Mouse (Mus musculus) forebrain, embryonic 10.5 days (tissue): ENCODE data around the gene Pidd1. TPM values are rescaled to one million over a fixed set of nuclear protein-coding genes. Genes with fewer than 3 reads are reported as not detected.

Experiments used
- DNase-seq: peaks from one replicate; pipeline ENCODE4 v3.0.0-alpha.2; 2017; ENCODE audit warnings: low spot score; ENCODE audit errors: extremely low spot score
- H3K27ac ChIP-seq: fragments of 300-500 bp; sonication (generic); 2 replicates; pipeline ENCODE4 v1.5.1; 2016; ENCODE audit warnings: mild to moderate bottlenecking
- H3K27me3 ChIP-seq: fragments of 300-500 bp; sonication (generic); 2 replicates; pipeline ENCODE4 v1.6.1; 2016; ENCODE audit warnings: mild to moderate bottlenecking; ENCODE audit not compliant: poor library complexity, severe bottlenecking
- H3K36me3 ChIP-seq: fragments of 300-500 bp; sonication (generic); replicated peaks from 2 replicates; pipeline ENCODE4 v1.6.1; 2016; ENCODE audit warnings: mild to moderate bottlenecking, moderate library complexity
- H3K4me1 ChIP-seq: fragments of 300-500 bp; sonication (generic); 2 replicates; pipeline ENCODE4 v1.6.1; 2016
- H3K4me3 ChIP-seq: fragments of 300-500 bp; sonication (generic); 2 replicates; pipeline ENCODE4 v1.5.1; 2016; ENCODE audit warnings: mild to moderate bottlenecking, moderate library complexity
- H3K9me3 ChIP-seq: fragments of 300-500 bp; sonication (generic); 2 replicates; pipeline ENCODE4 v1.6.1; 2016; ENCODE audit warnings: mild to moderate bottlenecking, moderate library complexity
- WGBS: fragments of 180-500 bp; shearing (Covaris S2); methylation state at CpG from one replicate; pipeline ENCODE4 v1.1.7; 2016; 5-methylcytosine and 5-hydroxymethylcytosine counted together
- polyA plus RNA-seq: library from polyadenylated mRNA; unstranded; fragments of >200 nt; fragmentation: Nextera tagmentation; extraction: Ambion mirVana; gene quantifications from 2 replicates; pipeline ENCODE4 v1.2.1, GENCODE M21; 2016

Gene Pidd1
- polyA plus RNA-seq, 1 experiment from 2014 or later: 26.4 TPM

DNA sequence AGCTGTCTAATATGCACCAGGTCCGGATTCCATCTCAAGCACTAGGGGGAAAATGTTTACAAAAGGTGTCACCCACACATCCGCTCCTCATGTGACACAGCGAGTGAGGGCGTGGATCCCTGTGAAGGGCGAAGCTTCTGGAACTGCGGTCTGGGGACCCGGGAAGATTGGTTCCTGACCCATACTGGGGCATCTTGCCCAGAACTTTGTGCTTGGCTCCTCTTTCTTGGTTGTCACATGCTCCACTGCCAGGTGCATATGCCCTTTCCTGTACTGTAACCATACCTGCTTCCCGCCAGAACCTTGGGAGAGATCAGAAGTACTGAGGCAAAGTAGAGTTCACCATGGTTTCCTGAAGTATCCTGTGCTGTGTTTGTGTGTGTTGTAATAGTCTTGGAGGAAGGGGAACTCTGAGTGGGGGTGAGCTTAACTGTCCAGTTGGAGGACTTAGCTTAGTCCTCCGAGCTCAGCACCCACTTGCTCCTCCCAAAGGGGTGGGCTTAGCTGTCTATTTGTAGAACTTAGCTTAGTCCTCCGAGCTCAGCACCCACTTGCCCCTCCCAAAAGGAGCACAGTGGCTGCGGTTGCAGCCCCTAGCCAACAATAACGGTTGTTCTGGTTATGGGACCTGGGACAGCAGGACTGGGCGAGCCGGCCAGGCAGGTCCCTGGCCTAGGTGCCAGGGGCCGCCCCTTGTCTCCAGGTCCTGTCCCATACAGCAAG, 16.7 kb upstream of the Pidd1 start, which contains the start of gene Cracr2b:
Gene Cracr2b (plus strand): TSS at position 704 of the 723 bp plus-strand sequence.
- Histone ChIP-seq H3K27ac (peak within 1 kb of the TSS; percentile 68; the same call in 1 of the 2 replicates), H3K27me3 (peaks cover 87% of the 10 kb centered on the region)
- no peak for DNase-seq

DNA sequence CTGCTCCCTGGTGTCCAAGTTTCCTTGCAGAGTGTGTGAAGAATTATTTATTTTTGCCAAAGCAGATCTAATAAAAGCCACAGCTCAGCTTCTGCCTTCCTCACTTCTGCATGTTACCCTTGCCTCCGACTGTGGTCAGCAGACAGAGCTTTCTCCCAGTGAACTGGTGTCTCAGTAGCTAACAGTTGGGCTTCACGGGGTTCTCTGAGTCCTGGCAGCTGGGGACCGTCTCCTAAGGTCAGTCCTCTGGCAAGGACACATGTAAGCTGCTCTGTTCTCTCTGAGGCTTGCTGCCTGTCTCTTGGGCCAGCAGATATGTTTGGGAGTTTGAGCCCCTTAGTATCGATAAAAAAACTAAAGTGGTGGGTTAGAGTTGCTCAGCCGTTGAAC, 16.2 kb upstream of the Pidd1 start:
- Histone ChIP-seq H3K9me3 (no peaks in the 10 kb centered on the region), H3K27me3 (peaks cover 81% of the 10 kb centered on the region), H3K4me3 (no peak overlapping the region), H3K4me1 (peaks cover 65% of the 10 kb centered on the region), H3K27ac (no peak overlapping the region), H3K36me3 (peaks cover 12% of the 10 kb centered on the region)
- DNase-seq: no peak
- 81% methylated on average over 5 of the region's 5 CpGs for whole genome bisulfite sequencing

More for the DNA sequence above, 16.7 kb upstream of the Pidd1 start, which contains the start of gene Cracr2b:
- Histone ChIP-seq H3K9me3 (no peaks in the 10 kb centered on the region), H3K4me1 (peaks cover 65% of the 10 kb centered on the region), H3K36me3 (peaks cover 12% of the 10 kb centered on the region), H3K4me3 (peak within 1 kb of the TSS; percentile 55)
- 70% methylated on average over 15 of the region's 15 CpGs for WGBS

DNA sequence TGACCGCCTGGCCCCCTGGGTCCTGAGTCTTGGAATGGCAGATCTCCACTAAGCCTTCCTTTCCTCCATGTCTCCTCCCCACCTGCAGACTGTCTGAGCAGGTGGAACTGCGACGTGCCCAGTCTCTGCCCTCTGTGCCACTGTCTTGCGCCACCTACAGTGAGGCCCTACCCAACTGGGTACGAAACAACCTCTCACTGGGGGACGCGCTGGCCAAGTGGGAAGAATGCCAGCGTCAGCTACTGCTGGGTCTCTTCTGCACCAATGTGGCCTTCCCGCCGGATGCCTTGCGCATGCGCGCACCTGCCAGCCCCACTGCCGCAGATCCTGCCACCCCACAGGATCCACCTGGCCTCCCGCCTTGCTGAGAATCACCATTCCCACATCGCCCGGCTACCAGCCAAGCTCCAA, 15.5 kb upstream of the Pidd1 start:
- Histone ChIP-seq H3K9me3 (no peaks in the 10 kb centered on the region), H3K4me3 (no peak overlapping the region), H3K4me1 (peaks cover 65% of the 10 kb centered on the region), H3K27me3 (peaks cover 74% of the 10 kb centered on the region), H3K27ac (no peak overlapping the region), H3K36me3 (peaks cover 12% of the 10 kb centered on the region)
- 92% methylated on average over 17 of the region's 17 CpGs for WGBS
- DNase-seq: no peak

DNA sequence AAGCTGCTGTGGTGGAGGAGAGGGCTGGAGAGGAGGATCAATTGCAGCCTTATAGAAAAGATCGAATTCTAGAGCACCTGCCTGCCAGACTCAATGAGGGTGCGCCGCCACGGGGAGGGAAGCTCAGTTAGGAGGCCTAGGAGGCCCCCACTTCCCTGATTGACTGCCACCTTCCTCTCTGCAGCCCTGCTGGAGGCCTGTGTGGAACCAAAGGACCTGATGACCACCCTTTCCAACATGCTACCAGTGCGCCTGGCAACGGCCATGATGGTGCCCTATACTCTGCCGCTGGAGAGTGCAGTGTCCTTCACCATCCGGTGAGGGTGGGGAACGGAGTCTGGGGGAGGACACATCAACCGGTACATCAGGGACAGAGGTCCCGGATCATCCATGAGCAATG, 14.8 kb upstream of the Pidd1 start:
- H3K36me3 ChIP-seq: peaks cover 12% of the 10 kb centered on the region
- no peak overlapping the region for H3K27ac ChIP-seq
- DNase-seq: no peak
- H3K27me3 ChIP-seq: peaks cover 68% of the 10 kb centered on the region
- 94% methylated on average over 11 of the region's 11 CpGs for WGBS
- H3K4me3 ChIP-seq: no peak overlapping the region
- no peaks in the 10 kb centered on the region for H3K9me3 ChIP-seq
- H3K4me1 ChIP-seq: peaks cover 61% of the 10 kb centered on the region

DNA sequence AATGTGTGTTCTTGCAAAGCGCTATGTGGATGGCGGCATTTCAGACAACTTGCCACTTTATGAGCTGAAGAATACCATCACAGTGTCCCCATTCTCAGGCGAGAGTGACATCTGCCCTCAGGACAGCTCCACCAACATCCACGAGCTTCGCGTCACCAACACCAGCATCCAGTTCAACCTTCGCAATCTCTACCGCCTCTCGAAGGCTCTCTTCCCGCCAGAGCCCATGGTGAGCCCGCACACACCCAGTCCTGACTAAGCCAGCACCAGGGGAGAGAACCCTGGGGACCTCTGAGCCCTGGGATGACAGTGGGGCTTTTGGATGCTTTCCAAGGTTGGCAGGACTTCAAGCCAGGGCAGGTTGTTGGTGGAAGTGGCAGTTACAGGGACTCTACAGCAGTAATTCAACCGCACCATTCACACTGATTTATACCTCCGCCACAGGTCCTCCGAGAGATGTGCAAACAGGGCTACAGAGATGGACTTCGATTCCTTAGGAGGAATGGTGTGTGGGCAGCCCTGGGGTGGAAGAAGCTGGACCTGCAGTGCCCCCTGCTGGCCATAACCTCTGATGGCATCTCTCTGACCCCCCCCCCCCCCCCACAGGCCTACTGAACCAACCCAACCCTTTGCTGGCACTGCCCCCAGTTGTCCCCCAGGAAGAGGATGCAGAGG, 14.3 kb upstream of the Pidd1 start:
- WGBS: 78% methylated on average over 15 of the region's 15 CpGs
- Histone ChIP-seq H3K27me3 (peaks cover 62% of the 10 kb centered on the region), H3K4me3 (no peak overlapping the region), H3K36me3 (peaks cover 14% of the 10 kb centered on the region), H3K27ac (no peak overlapping the region), H3K9me3 (no peaks in the 10 kb centered on the region), H3K4me1 (peaks cover 56% of the 10 kb centered on the region)
- DNase-seq: no peak

DNA sequence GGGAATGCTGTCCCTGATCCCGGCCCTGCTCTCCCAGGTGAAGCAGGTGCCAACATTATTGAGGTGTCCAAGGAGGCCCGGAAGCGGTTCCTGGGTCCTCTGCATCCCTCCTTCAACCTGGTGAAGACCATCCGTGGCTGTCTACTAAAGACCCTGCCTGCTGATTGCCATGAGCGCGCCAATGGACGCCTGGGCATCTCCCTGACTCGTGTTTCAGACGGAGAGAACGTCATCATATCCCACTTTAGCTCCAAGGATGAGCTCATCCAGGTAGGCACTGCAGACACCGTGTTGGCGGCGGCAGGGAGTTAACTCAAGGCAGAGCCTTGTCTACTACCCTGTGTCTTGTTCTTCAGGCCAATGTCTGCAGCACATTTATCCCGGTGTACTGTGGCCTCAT, 13.4 kb upstream of the Pidd1 start:
- DNase-seq: no peak
- peaks cover 54% of the 10 kb centered on the region for H3K27me3 ChIP-seq
- peaks cover 48% of the 10 kb centered on the region for H3K4me1 ChIP-seq
- no peak overlapping the region for H3K27ac ChIP-seq
- no peaks in the 10 kb centered on the region for H3K9me3 ChIP-seq
- 90% methylated on average over 14 of the region's 14 CpGs for WGBS
- peaks cover 21% of the 10 kb centered on the region for H3K36me3 ChIP-seq
- no peak overlapping the region; the same call in 1 of the 2 replicates for H3K4me3 ChIP-seq

DNA sequence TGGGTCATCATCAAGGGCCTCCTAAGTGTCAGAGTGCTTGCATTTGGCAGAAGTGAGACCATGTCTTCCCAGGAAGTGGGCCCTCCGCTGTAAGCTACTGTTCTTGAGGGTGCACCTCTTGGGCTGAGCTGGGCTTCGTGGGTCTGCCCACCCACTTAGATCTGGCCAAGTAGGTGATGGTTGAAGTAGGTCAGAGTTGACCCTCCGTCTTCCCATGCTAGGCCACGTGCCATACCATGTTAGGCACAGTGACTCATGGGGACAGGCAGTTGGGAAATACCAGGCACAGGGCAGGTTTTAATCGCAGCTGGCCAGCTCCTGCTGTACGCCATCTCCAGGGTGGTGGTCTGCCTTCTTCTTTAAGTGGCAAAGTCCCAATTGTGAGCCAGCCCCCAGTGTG, 12.9 kb upstream of the Pidd1 start:
- Histone ChIP-seq H3K27ac (no peak overlapping the region), H3K4me3 (peak overlapping the region; percentile 79; the same call in 1 of the 2 replicates), H3K27me3 (peaks cover 49% of the 10 kb centered on the region), H3K4me1 (peaks cover 43% of the 10 kb centered on the region), H3K9me3 (no peaks in the 10 kb centered on the region), H3K36me3 (peaks cover 26% of the 10 kb centered on the region)
- WGBS: 93% methylated on average over 6 of the region's 6 CpGs
- DNase-seq: no peak

DNA sequence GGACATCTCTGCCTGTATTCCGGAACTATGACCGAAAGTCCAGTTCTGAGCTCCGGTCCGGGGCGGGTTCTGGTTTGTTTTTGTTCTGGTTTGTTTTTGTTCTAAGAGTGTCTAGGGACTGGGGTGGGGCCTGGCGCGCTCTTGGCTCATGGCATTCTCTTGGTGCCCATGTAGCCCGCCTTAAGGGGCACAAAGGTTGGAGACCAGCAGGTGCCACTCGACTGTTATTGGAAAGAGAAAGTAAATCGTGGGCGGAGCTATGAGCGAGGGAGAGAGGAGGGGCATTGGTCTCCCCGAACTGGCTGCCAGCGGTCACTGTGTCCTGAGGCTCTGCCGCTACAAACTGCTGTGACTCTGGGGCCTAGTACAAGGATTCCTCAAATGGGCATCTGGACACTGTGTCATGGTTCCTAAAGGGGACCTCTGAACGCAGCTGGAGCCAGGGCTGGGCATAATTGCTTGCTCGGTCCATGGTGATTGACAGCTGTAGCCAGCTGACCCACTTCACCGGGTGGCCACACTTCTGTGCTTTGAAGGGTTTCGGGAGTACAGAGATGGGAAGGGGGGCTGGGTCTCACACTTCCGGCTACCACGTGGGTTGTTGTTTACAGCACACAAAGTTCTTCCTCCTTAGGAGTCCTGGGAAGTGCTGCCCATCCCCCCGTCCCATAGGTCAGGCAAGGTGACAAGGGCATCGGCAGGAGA, 11.9 kb upstream of the Pidd1 start:
- 2% methylated on average over 23 of the region's 23 CpGs for WGBS
- H3K4me1 ChIP-seq: peaks cover 34% of the 10 kb centered on the region
- peak overlapping the region; percentile 79 for H3K4me3 ChIP-seq
- peaks cover 36% of the 10 kb centered on the region for H3K36me3 ChIP-seq
- no peak for DNase-seq
- no peaks in the 10 kb centered on the region for H3K9me3 ChIP-seq
- peak overlapping the region; percentile 85 for H3K27ac ChIP-seq
- peaks cover 39% of the 10 kb centered on the region for H3K27me3 ChIP-seq

DNA sequence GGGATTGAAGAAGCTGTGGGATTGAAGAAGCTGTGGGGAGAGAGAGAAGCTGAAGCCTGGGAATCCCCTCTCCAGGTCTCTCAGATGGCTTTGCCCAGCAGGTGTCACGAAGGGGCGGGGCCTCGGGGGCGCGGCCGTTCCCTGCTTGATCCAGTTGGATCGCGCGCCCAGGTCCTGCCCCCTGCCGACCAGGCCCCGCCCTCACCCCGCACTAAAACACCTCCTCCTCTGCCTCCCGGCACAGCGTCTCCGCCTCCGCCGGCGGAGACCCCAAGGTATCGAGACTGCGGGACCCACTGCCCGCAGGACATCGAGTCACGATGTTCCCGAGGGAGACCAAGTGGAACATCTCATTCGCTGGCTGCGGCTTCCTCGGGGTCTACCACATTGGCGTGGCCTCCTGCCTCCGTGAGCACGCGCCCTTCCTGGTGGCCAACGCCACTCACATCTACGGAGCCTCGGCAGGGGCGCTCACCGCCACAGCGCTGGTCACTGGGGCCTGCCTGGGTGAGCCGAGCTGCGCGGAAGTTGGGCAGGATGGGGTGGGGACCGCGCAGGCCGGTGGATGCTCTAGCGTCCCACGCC, 11.2 kb upstream of the Pidd1 start, which contains the start of gene Pnpla2:
Gene Pnpla2 (plus strand): TSS at position 232 of the 585 bp plus-strand sequence.
- Histone ChIP-seq H3K9me3 (no peaks in the 10 kb centered on the region), H3K27ac (peak within 1 kb of the TSS; percentile 85), H3K4me3 (peak within 1 kb of the TSS; percentile 79), H3K36me3 (peaks cover 43% of the 10 kb centered on the region), H3K27me3 (peaks cover 32% of the 10 kb centered on the region), H3K4me1 (peaks cover 32% of the 10 kb centered on the region)
- DNase-seq: peak; percentile 90
- under 1% methylated on average over 45 of the region's 45 CpGs for WGBS

DNA sequence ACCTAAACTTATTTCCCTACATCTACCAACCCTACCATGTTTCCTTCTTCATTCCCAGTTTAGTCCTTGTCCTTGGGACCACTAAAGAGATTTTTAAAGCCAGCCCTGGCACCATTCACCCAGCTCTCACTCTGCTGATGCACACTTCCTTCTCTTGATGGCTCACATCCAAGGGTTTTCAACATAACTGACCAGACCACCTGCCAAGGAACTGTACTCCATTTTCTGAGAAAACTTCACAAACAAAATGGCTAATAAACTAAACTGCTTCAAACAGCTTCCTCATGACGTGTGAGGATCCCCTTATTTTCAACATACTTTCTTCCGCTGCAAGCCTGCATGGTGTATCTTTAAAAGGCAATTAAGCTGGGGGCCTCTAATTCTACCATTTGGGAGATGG, 9.8 kb upstream of the Pidd1 start:
- DNase-seq: no peak
- Histone ChIP-seq H3K4me3 (no peak overlapping the region), H3K36me3 (peaks cover 45% of the 10 kb centered on the region), H3K4me1 (peaks cover 37% of the 10 kb centered on the region), H3K9me3 (no peaks in the 10 kb centered on the region), H3K27me3 (peaks cover 18% of the 10 kb centered on the region), H3K27ac (no peak overlapping the region)
- WGBS: 82% methylated on average over 2 of the region's 2 CpGs

DNA sequence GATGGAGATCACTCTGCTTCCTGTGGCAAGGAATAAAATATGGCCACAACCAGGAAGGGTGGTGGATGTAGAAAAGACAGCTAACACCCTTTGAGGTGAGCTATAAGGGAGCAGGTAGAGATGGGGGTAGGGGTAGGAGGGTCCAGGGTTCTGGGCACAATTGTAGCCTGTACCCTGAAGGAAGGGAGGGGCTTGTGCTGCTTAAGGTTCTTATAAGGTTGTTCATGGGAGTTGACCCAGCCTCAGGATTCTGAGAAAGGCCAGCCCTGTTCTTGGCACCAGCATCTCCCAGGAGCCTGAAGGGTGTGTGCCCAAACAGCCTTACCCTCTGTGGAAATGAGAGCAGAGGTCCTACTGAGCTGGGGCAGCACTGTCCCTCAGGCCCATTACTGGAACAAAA, 8.1 kb upstream of the Pidd1 start:
- H3K9me3 ChIP-seq: no peaks in the 10 kb centered on the region
- H3K27me3 ChIP-seq: peaks cover 8% of the 10 kb centered on the region; the same call in 1 of the 2 replicates
- H3K4me1 ChIP-seq: peaks cover 45% of the 10 kb centered on the region
- no peak overlapping the region for H3K27ac ChIP-seq
- H3K4me3 ChIP-seq: no peak overlapping the region
- peaks cover 49% of the 10 kb centered on the region for H3K36me3 ChIP-seq
- no peak for DNase-seq

DNA sequence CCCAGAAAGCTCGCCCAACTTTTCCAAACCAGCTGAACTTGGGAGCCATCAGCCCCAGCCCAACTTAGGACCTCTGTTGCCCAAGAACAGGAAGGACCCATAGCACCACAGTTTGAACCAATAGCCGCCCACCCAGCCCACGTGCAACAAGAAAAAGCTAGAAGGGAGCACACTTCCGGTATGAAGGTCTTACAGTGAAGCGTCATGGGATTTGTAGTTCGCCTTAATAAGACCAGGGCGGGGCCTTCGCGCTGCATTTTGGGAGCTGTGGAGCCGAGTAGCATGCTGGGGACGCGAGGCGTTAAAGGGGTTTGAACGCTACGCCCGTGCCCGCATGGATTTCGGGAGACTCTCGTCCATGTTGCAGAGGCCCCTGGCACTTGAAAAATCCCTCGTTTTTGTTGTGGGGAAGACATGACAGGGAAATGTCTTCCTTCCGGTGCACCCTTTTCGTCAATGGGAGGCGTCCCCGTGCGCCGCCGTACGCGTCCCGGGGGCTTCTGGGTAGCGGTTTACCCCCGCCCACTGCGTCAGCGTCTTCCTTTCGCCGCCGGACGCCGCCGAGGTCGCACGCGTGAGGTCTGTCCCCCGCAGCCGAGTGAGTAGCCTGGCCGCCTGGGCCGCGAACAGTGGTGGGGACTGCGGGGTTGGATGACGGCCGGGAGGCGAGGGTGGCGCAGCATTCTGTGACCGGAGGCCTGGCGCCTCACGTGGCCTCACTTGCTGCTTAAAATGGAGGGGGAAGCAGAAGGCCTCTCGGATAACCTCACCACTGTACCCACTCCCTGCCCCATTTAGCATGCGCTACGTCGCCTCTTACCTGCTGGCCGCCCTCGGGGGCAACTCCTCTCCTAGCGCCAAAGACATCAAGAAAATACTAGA, 3.5 kb upstream of the Pidd1 start, which contains the start of gene Rplp2:
Gene Rplp2 (plus strand): TSS at position 261 of the 882 bp plus-strand sequence.
- Histone ChIP-seq H3K9me3 (no peaks in the 10 kb centered on the region), H3K4me3 (peak within 1 kb of the TSS; percentile 84), H3K27ac (peak within 1 kb of the TSS; percentile 95), H3K4me1 (peaks cover 43% of the 10 kb centered on the region), H3K27me3 (no peaks in the 10 kb centered on the region), H3K36me3 (peaks cover 45% of the 10 kb centered on the region)
- WGBS: under 1% methylated on average over 63 of the region's 63 CpGs
- DNase-seq: peak; percentile 95
